Mouse (Mus musculus) frontal cortex, postnatal 25 days (tissue): ENCODE data around the gene Capn12.
A peak's percentile ranks its signal among the peaks of the same experiment; 100 is the strongest.
"Not testable (repeated sequence)": the region's sequence is repeated elsewhere in the genome, so short reads cannot be mapped to it uniquely, and the experiment has no call there.

Source experiments
- DNase-seq, 2 experiments: peaks; one replicate each; pipeline ENCODE4 v3.0.0; 2022; ENCODE audit warnings: low spot score in 2 of 2

The Capn12 gene

GRCm38 (mm10) chr7:28877856-28878255 is 3.4 kb upstream of the Capn12 start:
- no peak for DNase-seq

GRCm38 (mm10) chr7:28879606-28880005 is 1.6 kb upstream of the Capn12 start:
- no peak for DNase-seq

- DNase-seq = no peak
Observed at GRCm38 (mm10) chr7:28880554-28880953, 668 bp upstream of the Capn12 start.

- no peak for DNase-seq
Observed at GRCm38 (mm10) chr7:28883039-28883438, 1.8 kb downstream of the Capn12 start.

- DNase-seq = not testable (repeated sequence)
Observed at GRCm38 (mm10) chr7:28883704-28884103, 2.5 kb downstream of the Capn12 start.

GRCm38 (mm10) chr7:28886486-28886885 is 5.3 kb downstream of the Capn12 start:
- DNase-seq = no peak

- no peak for DNase-seq
Observed at GRCm38 (mm10) chr7:28888701-28889161, 7.5 kb downstream of the Capn12 start.

- DNase-seq = no peak
Observed at GRCm38 (mm10) chr7:28892601-28893000, 11.4 kb downstream of the Capn12 start.

- DNase-seq = no peak
Observed at GRCm38 (mm10) chr7:28893643-28894265, 12.5 kb downstream of the Capn12 start.

- no peak for DNase-seq
Observed at GRCm38 (mm10) chr7:28894942-28895341, 13.7 kb downstream of the Capn12 start.

- no peak for DNase-seq
Observed at GRCm38 (mm10) chr7:28897661-28898060, 16.4 kb downstream of the Capn12 start.

- DNase-seq = no peak
Observed at GRCm38 (mm10) chr7:28899972-28900371, 18.8 kb downstream of the Capn12 start.

- no peak for DNase-seq
Observed at GRCm38 (mm10) chr7:28901311-28902125, 20.3 kb downstream of the Capn12 start.

- no peak for DNase-seq
Observed at GRCm38 (mm10) chr7:28902180-28902579, 21.0 kb downstream of the Capn12 start.

GRCm38 (mm10) chr7:28902809-28903208 is 21.6 kb downstream of the Capn12 start:
- peak in 1 of 2 experiments; percentile 61 for DNase-seq

- peak in 1 of 2 experiments; percentile 54 for DNase-seq
Observed at GRCm38 (mm10) chr7:28903778-28904177, 22.6 kb downstream of the Capn12 start.

GRCm38 (mm10) chr7:28907195-28907594 is 26.0 kb downstream of the Capn12 start:
- no peak for DNase-seq

GRCm38 (mm10) chr7:28911632-28912031 is 30.4 kb downstream of the Capn12 start:
- no peak for DNase-seq

- DNase-seq = no peak
Observed at GRCm38 (mm10) chr7:28913171-28913570, 31.9 kb downstream of the Capn12 start.

- DNase-seq = no peak
Observed at GRCm38 (mm10) chr7:28916491-28916890, 35.3 kb downstream of the Capn12 start.

- no peak for DNase-seq
Observed at GRCm38 (mm10) chr7:28917503-28918426, 36.5 kb downstream of the Capn12 start.

- DNase-seq = no peak
Observed at GRCm38 (mm10) chr7:28918540-28918939, 37.3 kb downstream of the Capn12 start.
